Mouse (Mus musculus) G1E-ER4 (cell line): ENCODE measurements around the gene Gsta4. TPM values are rescaled to one million over a fixed set of nuclear protein-coding genes. Genes with fewer than 3 reads are reported as not detected.

Experiments
- GATA1 ChIP-seq: IDR thresholded peaks from one replicate; pipeline ENCODE4 v1.8.0; 2012; ENCODE audit warnings: low read length, inconsistent platforms
- polyA plus RNA-seq: library from polyadenylated mRNA; stranded (reverse); fragments of >175 nt; gene quantifications from 2 replicates; pipeline ENCODE4 v1.2.3, GENCODE M21; 2012

The Gsta4 gene
- polyA plus RNA-seq, 1 experiment, result 0.72 TPM

- TF ChIP-seq GATA1, result no peak
Measured at GRCm38 (mm10) chr9:78175277-78176200, 7.0 kb upstream of the Gsta4 start.

DNA sequence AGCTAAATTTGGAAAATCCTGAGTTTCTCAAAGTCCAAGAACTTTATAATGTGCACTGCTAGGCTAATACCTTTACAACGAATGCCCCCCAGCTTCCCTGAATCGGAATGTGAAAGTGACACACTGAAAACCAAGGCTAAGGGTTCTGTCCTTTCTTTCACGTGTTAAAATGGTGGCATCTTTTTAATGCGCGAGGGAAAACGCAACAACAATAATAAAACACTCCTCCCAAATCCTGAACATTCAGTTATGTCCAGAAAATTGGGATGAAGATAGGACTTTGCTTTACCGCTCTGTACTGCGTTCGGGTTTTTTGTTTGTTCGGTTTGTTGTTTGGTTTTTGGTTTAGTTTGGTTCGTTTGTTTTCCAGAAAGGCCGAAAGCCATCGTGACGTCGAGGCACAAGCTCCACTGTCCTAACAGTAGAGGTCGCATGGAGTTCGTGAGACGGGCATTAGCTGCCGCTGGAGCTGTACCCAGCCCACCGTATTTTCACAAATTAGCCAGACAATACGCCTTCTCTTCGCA, 6.3 kb upstream of the Gsta4 start:
- no peak for TF ChIP-seq GATA1

DNA sequence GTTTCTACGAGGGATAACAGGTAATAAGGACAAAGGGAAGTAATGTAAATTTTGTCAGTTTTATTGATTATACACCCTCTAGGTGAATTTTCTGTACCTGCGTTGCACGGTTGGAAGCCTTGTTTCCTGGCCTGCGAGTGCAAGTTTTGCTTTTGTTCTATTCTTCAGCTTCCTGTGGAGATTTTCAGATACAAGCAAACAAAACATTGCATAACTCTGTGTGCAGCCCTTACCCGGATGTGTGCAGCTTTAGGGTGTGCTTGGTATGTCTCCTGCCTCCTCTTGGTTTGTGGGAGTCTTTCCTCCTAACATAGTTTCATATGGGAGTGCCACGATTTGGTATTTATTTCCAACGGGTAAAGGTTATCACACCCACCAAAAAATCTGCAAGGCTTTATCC, 5.7 kb upstream of the Gsta4 start:
- TF ChIP-seq GATA1, result no peak

- TF ChIP-seq GATA1, result no peak
Measured at GRCm38 (mm10) chr9:78178197-78178596, 4.4 kb upstream of the Gsta4 start.

DNA sequence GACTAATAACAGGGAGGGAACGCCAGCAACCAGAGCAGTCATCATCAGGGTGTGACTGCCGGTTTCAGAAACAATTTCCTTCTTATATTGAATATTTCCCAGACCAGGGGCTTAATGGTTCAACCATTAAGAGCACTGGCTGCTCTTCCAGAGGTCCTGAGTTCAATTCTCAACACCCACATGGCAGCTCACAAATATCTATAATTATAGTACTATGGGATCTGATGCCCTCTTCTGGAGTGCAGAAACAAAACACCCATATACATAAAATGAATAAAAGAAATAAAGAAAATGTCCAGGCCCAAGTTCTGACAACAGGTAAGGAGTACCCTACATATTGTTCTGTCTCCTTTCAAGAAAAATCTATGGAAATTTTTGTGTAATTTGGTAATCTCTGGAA, 3.5 kb upstream of the Gsta4 start:
- TF ChIP-seq GATA1, result no peak

DNA sequence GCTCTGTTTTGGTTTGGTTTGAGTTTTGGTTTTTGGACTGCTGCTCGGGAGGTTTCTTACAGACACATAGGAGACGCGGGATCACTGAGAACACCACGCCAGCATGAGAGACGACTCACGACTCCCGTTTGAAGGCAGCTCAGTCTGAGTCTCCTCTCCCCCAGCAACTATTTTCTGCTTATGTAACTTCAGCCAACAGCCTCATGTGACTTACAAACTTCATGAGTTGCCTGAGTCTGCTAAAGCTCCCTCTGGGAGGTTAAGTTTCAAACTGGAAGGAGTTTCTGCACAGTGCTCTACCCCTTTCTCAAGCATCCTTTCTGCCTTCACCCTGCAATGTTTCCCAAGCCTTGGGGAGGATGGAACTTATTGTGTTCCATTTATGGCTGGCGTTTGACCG, 3.1 kb downstream of the Gsta4 start:
- no peak for TF ChIP-seq GATA1

- peak; percentile 23 for TF ChIP-seq GATA1
Measured at GRCm38 (mm10) chr9:78188910-78189309, 6.3 kb downstream of the Gsta4 start.

GRCm38 (mm10) chr9:78190651-78191634, 8.4 kb downstream of the Gsta4 start:
- TF ChIP-seq GATA1, result no peak

- TF ChIP-seq GATA1, result no peak
Measured at GRCm38 (mm10) chr9:78191736-78192135, 9.2 kb downstream of the Gsta4 start.

GRCm38 (mm10) chr9:78193902-78194597, 11.5 kb downstream of the Gsta4 start:
- TF ChIP-seq GATA1, result no peak

GRCm38 (mm10) chr9:78195034-78195433, 12.5 kb downstream of the Gsta4 start:
- TF ChIP-seq GATA1, result no peak

- no peak for TF ChIP-seq GATA1
Measured at GRCm38 (mm10) chr9:78197801-78198200, 15.2 kb downstream of the Gsta4 start.

DNA sequence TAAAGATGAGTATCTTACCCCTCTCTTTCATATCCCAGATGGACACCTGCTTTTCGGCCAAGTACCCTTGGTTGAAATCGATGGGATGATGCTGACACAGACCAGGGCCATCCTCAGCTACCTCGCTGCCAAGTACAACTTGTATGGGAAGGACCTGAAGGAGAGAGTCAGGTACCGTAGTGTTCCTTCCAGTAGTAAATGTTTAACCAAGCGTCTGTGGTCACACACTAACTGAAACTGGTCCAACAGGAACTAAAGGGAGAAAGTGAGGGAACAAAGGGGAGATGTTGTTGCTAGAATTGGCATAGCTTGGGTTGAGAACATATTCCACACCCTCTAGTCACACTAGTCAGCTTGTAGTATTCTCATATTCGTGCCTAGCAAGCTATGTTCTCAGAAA, 21.6 kb downstream of the Gsta4 start:
- no peak for TF ChIP-seq GATA1

GRCm38 (mm10) chr9:78208956-78209355, 26.4 kb downstream of the Gsta4 start:
- TF ChIP-seq GATA1, result no peak

- TF ChIP-seq GATA1, result no peak
Measured at GRCm38 (mm10) chr9:78210079-78210478, 27.5 kb downstream of the Gsta4 start.

DNA sequence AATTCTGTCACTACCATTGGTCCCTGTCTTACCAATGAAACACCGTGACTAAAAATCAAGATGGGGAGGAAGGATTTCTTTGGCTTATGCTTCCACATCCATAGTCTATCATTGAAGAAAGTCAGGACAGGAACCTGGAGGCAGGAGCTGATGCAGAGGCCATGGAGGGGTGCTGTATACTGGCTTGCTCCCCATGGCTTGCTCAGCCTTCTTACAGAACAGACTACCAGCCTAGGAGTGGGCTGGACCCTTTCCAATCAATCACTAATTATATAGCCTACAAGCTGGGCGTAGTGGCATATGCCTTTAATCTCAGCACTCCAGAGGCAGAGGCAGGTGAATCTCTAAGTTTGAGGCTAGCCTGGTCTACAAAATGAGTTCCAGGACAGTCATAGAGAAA, 28.2 kb downstream of the Gsta4 start:
- no peak for TF ChIP-seq GATA1
